Mouse (Mus musculus) splenic B cell, adult 2 months (primary cell): ENCODE measurements around the gene Txndc15.

Source experiments
- DNase-seq: peaks from one replicate; pipeline ENCODE4 v3.0.0-alpha.2; 2011; ENCODE audit warnings: low read depth, low spot score
- H3K27me3 ChIP-seq: 2 replicates; pipeline ENCODE4 v1.6.1; 2012; ENCODE audit warnings: mild to moderate bottlenecking, low read length, moderate library complexity, mixed read lengths; ENCODE audit not compliant: control insufficient read depth, poor library complexity, insufficient read depth, severe bottlenecking
- H3K36me3 ChIP-seq: 2 replicates; pipeline ENCODE4 v1.6.1; 2012; ENCODE audit warnings: mild to moderate bottlenecking, low read length, moderate library complexity, mixed read lengths; ENCODE audit not compliant: control insufficient read depth, poor library complexity, insufficient read depth, severe bottlenecking

The Txndc15 gene

DNA sequence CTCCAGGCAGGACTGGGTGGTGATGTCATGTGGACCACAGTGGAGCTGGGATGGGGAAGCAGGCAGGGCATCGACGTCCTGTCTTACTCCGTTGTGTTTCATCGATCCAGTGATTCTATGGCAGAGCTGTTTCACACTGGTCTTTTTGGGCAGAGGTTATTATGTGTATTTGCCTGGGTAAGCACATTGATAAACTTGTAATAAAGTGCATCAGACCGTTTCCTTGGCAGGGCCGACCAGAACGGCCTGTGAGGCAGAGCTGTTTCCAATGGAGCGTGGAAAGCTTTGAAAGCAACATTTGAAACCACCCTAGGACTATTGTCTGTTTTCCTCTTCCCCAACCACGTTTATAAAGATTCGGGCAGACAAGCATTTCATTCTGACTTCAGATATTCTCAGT is 46.1 kb downstream of the Txndc15 start:
- no peak for DNase-seq
- Histone ChIP-seq H3K27me3 (no peaks in the 10 kb centered on the region), H3K36me3 (no peaks in the 10 kb centered on the region)

DNA sequence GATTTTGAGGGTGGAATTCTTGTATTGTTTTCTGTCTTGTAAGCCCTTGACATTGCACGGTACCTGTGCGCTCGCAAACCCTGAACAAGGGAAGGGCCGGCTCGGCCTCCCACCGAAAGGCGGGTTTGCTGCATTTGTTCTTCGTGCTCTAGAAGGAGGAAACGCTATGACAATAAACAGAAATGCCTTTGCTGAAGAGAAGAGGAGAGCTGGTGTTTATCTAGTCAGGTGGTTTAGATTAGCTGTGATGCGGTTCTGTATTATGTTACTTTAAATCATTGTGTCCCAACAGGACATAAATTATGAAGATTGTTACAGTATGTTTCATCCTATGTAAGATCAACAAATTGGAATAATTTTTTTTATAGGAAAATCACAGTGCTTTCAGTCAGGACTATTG is 47.0 kb downstream of the Txndc15 start:
- no peaks in the 10 kb centered on the region for H3K27me3 ChIP-seq
- no peaks in the 10 kb centered on the region for H3K36me3 ChIP-seq
- no peak for DNase-seq

DNA sequence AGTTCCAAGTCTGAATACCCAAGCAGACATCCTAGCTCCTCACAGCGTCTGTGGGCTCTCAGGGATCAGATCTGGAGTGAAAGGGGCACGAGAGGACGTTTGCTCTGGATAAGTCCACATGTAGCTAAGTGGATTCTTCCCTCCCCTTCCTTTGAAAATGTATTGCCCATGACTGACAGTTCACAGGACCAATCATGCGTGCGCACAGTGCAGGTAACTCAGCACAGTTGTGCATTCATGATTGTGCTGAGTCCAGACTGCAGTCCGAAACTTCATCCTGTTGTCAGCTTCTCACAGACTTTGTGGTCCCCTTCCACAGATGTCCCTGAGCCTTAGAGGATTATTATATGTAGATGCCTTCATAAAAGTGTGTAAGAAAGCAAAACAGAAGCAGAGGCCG is 59.9 kb downstream of the Txndc15 start:
- Histone ChIP-seq H3K36me3 (no peaks in the 10 kb centered on the region), H3K27me3 (no peaks in the 10 kb centered on the region)
- DNase-seq: no peak

DNA sequence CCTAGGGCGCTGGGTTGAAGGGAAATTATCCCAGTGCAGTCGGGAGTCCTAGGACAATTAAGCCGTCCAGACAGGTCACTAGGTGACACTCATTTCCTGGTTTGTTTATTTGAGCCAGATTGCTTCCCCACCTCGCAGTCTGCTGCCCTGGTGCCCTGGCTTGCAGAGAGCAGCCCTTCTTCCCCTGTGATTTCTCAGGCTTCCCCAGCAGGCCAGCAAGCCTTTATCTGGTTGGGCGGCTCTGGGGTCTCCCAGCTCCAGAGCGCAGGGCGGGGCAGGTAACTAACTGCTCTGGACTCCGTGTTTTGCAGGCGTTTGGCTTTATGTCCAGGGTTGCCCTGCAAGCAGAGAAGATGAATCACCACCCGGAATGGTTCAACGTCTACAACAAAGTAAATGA is 60.6 kb downstream of the Txndc15 start:
- DNase-seq: no peak
- no peaks in the 10 kb centered on the region for H3K36me3 ChIP-seq
- no peaks in the 10 kb centered on the region for H3K27me3 ChIP-seq
